Mouse (Mus musculus) kidney, postnatal 36 days (tissue): ENCODE results near the gene Utp14b.

Experiments used
- DNase-seq, 2 experiments: peaks; one replicate each; pipeline ENCODE4 v3.0.0; 2021 to 2022; ENCODE audit warnings: mixed read lengths in 2 of 2

Utp14b gene

DNA sequence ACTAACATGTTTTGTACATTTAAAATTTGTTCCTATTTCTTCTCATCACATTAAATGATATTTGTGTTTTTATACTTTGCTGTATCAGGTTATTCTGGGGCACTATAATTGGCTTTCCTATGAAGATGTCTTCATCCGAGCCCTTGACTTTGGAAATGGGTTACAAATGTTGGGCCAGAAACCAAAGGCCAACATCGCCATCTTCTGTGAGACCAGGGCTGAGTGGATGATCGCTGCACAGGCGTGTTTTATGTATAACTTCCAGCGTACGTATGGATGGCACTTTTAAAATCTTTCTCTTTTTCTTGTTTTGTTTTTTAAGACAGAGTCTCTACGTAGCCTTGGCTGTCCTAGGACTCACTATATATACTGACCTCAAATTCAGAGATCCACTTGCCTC lies 30.3 kb downstream of the Utp14b start:
- DNase-seq: peak in 1 of 2 experiments; percentile 11

DNA sequence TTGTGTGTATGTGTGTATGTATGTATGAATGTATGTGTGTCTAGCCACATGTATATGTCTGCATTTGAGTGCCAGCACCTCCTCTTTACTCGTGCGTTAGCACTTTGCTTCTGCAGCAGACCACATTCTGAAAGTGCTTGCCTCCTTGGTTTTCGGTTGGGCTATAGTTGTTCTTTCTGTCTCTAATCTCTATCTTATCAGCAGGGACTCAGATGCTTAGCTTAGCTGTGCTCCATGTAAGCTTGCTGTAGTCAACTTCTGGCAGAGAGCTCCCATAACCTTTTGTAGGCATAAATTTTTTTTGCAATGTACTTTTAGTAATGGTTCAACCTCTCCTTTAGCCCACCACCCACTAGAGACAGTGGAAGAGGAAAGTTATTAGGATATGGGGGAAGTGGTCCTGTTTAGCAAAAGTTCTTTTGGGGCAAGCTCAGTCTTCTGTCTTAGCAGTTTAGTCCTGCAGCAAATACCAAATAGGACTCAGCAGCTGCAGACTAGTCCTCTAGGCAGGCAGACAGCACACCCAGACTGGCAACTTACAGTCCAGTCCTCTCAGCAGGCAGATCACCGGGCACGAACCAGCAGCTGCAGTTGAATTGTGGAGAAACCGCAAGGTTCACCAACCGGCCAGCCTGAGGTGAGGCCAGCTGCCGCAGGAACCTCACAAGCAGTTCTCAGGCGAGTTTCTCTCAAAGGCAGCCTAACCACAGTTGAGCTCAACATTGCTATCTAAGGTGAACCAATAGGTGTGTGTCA lies 36.8 kb downstream of the Utp14b start:
- no peak for DNase-seq

GRCm38 (mm10) chr1:78696305-78696704 lies 38.5 kb downstream of the Utp14b start:
- no peak for DNase-seq

- DNase-seq: no peak
Measured at GRCm38 (mm10) chr1:78696903-78697302, 39.1 kb downstream of the Utp14b start.

GRCm38 (mm10) chr1:78698138-78698537 lies 40.3 kb downstream of the Utp14b start:
- DNase-seq: peak; percentile 11 to 13

GRCm38 (mm10) chr1:78701740-78702139 lies 43.9 kb downstream of the Utp14b start:
- no peak for DNase-seq

DNA sequence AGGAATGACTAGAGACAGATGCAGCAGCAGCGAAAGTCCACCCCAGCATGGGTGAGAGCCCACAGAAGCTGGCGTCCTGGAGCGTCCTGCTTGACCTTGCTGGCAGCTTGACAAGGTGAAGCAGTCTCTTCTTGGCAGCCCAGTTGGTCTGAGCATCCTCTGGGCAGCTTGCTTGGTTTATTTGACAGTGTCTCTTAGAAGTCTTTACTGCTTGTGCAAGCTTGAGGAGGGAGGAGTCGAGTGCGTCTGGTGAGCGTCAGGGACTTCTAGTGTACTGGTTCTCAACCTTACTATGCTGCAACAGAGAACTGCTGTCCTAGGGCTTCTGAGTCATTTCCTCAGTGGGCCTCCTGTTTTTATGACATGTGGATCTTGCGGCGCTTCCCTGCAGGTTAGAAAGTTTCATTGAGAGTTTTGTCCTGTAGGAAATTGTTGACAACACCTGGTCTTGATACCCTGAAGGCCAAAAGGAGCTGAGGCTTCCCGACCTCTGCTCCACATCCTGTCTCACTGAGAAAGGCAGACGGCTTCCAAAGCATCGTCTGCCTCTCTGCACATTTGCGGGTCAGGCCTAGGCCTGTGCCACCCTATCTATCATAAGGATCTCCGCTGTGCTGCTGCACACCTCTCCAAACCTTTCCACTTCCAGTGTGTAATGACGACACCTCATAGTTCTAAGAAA lies 44.6 kb downstream of the Utp14b start:
- peak; percentile 18 to 62 for DNase-seq

- no peak for DNase-seq
Measured at GRCm38 (mm10) chr1:78702964-78703285, 45.1 kb downstream of the Utp14b start.

DNA sequence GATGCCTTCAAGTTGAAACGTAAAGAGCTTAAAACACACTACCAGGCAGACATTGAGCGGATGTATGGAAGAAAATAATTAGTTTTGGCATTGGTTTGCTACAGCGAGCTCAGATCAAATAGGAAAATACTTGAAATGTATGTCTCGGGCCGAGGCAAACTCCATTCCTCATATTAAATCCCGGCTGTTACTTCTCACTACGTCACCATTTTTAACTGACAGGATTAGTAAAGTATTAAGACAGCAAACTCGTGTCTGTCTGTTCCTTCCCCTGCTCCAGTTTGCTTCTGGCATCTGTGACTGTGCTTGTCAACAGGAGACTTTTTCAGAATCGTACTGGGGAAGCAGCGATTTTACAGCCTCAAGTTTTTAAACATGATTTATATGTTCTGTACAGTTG lies 48.5 kb downstream of the Utp14b start:
- DNase-seq: no peak

- DNase-seq: peak in 1 of 2 experiments; percentile 42
Measured at GRCm38 (mm10) chr1:78707280-78707679, 49.4 kb downstream of the Utp14b start.

- DNase-seq: no peak
Measured at GRCm38 (mm10) chr1:78710026-78710425, 52.2 kb downstream of the Utp14b start.

GRCm38 (mm10) chr1:78710613-78711329 lies 52.9 kb downstream of the Utp14b start:
- DNase-seq: no peak
